Mouse (Mus musculus) liver, embryonic 14.5 days (tissue): Measurements from ENCODE around the gene Gm49673.
"Not testable (repeated sequence)": the region's sequence is repeated elsewhere in the genome, so short reads cannot be mapped to it uniquely, and the experiment has no call there.

Experiments used
- CTCF ChIP-seq: IDR thresholded peaks from 2 replicates; pipeline ENCODE4 v1.5.1; 2016; ENCODE audit warnings: antibody characterized with exemption, low read depth, control low read depth
- EP300 ChIP-seq: IDR thresholded peaks from 2 replicates; pipeline ENCODE4 v1.6.1; 2016; ENCODE audit warnings: antibody characterized with exemption, low read depth

- TF ChIP-seq CTCF, EP300: not testable (repeated sequence)
These were observed 56.3 kb downstream of the Gm49673 start for GRCm38 (mm10) chr17:8091320-8091719.
